Mouse (Mus musculus) heart, postnatal 14 days (tissue): ENCODE measurements around the gene Tead2. TPM values are rescaled to one million over a fixed set of nuclear protein-coding genes. Genes with fewer than 3 reads are reported as not detected.
"Not testable (repeated sequence)": the region's sequence is repeated elsewhere in the genome, so short reads cannot be mapped to it uniquely, and the experiment has no call there.

Experiments
- DNase-seq, 2 experiments: peaks; one replicate each; pipeline ENCODE4 v3.0.0; 2021 to 2022
- intact Hi-C: fragments of 180-260 bp; cut with DNase I; formaldehyde crosslinking; loops from one replicate; pipeline ENCODE4 v1.15.1; 2025
- microRNA-seq, 2 experiments: library from miRNA; unstranded; fragments of <30 nt; microRNA quantifications; one replicate each; pipeline ENCODE4 v1.2.0; 2021 to 2022
- total RNA-seq, 2 experiments: library from RNA; stranded (reverse); gene quantifications; 2 replicates each; pipeline ENCODE4 v1.2.3; 2021

The Tead2 gene
- total RNA-seq, 2 experiments from 2014 or later, result 10.1 to 14.4 TPM

DNA sequence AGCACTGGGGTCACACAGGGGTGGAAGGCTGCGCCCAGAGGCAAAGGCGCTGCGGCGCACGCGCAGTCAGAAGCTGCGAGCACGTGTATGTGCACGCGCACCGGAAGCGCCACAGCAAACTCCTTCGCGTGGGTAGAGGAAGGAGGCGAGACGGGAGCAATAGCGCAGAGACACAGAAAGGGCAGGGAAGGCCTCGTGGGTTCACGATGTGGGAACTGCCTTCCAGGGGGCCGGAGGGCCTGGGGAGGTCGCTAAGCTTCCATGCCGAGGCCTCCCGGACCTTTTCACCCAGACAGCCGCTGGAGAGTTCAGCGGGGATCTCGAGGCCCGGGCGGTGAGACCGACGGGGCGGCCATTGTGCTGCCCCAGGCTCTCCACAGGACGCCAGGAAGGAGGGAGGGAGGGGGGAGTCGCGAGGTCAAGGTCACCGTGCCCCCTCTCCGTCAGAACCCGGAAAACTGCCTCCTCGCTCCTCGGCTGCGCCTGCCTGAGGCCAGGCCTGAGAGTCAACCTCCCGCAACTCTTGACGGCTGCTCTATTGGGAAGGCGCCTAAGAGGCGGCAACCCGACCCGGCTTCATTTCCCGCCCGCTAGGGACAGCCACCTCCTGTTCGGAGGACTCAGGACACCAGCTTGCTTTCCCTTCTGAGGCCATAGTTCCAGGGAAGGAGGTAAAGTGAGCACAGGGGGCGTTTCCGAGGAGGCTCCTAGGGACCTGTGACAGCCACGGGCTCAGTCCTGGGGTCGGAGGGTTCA is 25.3 kb downstream of the Tead2 start, which contains the start of gene Slc6a16:
TSS of gene Slc6a16 (plus strand) at position 453 of the 756 bp plus-strand sequence.
- intact Hi-C loops, result no loop called here
- peak; percentile 43 to 46 for DNase-seq

DNA sequence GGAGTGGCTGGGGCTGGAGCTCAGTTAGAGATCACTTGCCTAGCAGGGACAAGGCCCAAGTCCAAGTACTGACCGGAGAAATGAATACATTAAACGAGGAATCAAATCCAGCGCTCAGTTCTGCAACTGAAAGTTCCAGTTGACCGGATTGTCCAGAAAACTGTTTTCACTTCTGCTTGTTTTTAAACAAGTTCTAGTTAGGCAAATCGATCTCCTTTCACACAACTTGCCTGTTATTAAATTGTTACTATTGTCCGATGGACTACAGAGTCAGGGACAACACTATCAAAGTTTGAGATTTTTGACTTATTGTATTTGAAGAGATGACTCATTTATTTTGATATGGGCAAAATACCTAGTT is 25.8 kb downstream of the Tead2 start:
- intact Hi-C loops, result no loop called here

DNA sequence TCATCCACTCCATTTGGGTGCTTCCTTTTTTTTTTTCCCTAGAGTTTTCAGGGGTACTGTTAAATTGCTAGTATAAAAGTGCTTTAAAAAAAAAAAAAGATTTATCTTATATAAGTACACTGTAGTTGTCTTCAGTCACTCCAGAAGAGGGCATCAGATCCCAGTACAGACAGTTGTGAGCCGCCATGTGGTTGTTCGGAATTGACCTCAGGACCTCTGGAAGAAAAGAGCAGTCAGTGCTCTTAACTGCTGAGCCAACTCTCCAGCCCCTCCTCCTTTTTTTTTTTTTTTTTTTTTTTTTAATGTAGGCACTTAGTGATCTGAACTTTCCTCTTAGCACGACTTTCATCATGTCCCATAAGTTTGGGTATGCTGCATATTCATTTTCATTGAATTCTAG is 32.1 kb downstream of the Tead2 start:
- intact Hi-C loops, result no loop called here
- DNase-seq, result no peak

More for the DNA sequence above, 25.8 kb downstream of the Tead2 start:
- no peak for DNase-seq

DNA sequence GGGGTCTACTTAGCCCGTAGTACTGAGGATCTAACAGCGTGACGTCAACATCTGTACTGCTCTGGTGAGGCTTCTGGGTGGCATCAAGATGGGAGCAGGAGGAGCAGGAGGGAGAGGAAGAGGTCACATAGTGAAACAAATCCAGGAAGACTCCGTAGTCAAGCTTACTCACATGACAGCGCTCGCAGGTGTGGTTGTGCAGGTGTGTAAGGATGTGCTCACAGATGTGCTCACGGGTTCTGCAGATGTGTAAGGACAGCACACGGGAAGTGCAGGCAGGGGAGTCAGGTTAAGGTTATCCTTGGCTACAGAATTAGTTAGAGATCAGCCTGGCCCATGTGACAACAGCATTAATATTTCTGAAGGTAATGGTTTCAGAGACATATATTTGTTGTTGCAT is 38.3 kb downstream of the Tead2 start:
- no peak for DNase-seq
- intact Hi-C loops, result no loop called here

DNA sequence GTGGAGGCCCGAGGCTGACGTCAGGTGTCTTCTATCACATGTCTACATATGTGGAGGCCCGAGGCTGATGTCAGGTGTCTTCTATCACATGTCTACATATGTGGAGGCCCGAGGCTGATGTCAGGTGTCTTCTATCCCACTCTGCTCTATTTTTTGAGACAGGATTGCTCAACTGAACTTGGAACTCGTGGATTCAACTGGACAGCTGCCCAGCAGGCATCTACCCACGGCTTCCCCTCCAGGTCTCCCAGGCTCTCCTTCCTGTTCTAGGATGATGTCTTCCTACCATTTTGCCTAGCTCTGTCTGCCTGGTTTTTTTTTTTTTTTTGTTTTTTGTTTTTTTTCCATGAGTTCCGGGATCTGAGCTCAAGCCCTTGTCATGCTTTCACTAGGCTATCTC is 40.3 kb downstream of the Tead2 start:
- intact Hi-C loops, result not testable (repeated sequence)
- DNase-seq, result peak; percentile 29 to 51

DNA sequence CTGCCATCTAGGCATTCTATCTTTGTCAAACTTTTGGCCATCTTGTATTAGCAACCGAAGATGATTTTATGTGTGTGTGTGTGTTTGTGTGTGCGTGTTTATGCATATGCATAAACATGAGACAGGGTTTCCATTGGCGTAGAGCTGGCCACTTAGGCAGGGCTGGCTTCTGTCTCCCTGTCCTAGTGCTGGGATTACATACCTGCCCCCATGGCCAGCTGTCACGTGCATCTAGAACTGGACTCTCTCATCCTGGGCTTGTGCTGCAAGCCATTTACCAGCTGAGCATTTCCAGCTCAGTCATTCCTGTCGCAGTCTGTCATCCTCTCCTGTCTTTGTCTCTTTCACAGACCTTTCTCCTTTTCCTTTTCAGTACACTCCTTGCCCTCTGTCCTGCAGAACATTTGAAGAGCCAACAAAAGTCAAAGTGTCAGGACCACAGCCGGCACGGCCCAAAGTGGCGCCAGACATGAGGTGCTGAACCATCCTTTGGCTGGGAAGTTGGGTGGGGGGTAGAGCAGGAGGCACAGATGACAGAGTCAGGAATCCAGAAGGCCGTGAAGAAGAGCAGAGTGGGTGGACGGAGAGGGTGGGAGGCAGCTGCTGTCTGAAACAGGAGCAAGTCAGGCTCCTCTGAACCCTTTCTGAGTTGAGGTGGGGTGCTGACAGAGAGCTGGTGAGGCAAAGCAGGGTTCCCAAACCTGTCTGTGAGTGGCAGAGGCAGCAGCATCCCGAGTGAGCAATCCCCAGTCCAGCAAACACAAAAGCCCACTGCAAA is 41.7 kb downstream of the Tead2 start:
- DNase-seq, result no peak
- intact Hi-C loops, result no loop called here

DNA sequence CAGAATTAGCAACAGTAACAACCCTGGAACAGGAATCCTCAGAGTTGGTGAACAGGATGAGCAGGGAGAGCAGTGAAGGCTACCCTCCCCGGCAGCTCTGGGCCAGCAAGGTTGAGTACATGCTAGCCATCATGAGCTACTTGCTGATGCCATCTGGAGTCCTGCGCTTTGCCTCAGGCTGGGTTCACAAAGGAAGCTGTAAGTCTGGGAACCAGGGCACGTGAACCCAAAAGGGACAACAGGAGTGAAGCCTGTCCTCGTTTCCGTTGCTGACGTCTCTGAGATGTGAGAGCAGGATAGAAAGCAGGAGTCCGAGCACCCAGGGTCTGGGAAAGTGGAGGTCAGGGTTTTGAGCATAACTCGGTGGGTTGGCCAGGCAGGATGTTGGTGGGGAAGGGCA is 43.7 kb downstream of the Tead2 start:
- intact Hi-C loops, result no loop called here
- DNase-seq, result no peak

DNA sequence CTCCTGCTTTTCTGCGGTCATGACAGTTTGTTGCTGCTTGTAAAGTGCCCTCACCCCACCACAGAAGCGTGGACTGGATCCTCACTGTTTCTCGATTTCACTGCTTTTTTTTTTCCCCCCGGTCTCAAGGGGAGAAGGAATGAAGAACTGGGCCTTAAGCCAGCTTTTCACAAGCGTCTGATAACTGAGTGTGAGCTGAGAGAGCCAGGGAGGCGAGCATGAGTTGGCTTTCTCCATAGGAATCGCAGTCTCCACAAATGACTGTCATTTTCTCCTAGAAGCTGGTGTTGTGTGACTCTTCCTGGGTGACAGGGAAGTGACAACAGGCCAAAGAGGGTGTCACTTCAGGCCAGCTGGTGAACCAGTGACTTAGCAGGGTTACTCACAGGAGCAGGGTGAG is 46.7 kb downstream of the Tead2 start:
- peak in 1 of 2 experiments; percentile 20 for DNase-seq
- intact Hi-C loops, result no loop called here

DNA sequence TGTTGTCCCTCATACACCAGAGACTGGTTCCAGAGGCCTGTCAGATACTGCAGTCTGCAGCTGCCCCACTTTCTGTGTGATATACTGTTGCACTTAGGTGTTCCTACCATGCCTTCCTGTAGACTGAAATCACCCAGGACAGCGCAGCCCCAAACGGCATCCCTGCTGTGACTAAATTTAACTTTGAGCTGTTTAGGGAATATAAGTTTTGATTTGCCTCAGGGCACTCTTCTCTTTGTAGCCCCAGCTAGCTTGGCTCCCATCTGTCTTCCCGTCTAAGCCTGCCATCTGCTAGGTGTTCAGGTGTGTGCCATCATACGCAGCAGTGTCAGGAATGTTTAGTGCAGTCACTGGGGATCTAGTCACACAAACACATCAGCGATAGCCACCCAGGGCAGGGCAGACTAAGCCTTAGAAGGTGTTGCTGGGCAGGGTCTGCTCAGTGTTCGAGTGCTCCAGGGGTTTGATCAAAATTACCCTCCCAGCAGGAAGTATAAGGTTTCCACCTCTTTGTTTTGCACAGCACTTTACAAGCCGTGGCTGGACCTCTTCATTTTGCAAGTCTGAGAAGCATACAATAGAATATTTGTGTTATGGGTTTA is 47.6 kb downstream of the Tead2 start:
- intact Hi-C loops, result no loop called here
- DNase-seq, result no peak

DNA sequence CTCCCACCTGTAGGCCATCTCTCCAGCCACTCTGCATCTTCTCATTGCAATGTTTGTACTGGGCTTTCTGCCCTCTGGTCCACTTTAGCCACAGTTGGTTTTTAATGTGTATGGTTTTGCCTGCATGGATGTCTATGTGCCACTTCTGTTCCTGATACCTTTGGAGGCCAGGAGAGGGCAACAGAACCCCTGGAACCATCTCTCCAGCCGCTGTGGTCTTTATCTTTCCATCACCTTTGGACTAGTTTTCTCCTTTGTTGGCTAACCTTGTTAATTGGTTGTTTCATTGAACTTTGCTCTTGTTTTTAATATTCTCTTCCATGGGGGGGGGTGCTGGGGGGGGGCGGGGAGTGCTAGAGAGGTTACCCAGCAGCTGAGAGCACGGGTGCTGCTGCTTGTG is 48.8 kb downstream of the Tead2 start:
- intact Hi-C loops, result no loop called here
- DNase-seq, result no peak

DNA sequence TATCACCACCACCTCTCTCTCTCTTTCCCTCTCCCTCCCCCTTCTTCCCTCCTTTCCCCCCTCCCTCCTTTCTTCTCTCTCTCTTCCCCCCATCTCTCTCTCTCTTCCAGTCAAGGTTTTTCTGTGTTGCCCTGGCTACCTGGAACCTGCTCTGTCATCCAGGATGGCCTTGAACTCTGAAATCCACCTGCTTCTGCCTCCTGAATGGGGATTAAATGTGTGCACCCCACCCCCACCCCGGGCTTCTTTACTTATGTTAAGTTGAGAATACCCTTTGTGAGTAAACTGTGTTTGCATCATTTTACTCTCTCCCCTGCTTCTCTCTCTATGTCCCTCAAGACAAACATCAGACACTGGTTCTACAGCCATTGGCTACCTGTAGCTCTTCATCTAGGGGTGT is 50.0 kb downstream of the Tead2 start:
- intact Hi-C loops, result no loop called here
- no peak for DNase-seq

DNA sequence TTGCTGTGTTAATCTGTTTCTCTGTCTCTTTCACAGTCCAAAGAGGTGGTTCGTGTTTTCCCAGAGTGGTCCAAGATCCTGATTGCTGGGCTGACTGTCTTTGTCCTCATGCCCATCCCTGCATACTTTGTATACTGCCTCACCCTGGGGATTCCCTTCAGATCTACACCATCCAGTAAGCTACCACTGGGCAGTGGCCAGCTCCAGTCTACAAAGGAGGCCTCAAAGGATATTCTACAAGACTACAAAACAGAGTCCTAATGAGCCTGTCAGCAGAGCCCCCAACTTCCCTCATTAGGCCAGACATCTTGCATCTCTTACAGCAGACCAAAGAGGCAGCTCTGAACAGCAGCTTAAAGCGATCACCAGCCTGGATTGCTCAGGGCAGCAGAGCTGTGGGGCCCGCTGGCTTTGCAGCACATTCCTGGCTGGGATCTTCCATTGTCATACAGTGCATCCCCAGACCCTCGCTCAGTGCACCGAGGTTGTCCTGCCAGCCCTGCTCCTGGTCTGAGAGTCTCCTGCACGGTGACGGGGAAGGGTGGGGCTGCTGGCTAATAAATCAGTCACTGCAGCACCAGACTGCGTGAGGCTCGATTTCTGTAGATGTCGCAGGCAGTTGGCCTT is 57.3 kb downstream of the Tead2 start:
- DNase-seq, result no peak
- intact Hi-C loops, result no loop called here

DNA sequence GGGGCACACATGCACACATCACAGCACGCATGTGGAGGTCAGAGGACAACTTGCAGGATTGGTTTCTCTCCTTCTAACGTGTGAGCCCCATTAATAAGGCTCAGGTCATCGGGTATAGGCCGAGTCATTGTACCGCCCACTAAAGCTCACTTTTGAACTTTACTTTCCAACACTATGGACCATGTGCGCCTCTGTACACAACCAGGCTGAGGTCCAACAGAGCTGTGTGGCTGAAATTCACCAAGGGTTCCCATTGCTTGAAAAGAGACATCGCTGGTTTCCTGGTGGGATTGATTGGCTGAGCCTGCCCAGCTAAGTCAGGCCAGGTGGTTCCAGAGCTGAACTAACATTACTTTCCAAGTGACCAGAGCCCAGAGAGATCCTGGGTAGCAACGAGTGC is 58.1 kb downstream of the Tead2 start:
- no peak for DNase-seq
- intact Hi-C loops, result no loop called here

DNA sequence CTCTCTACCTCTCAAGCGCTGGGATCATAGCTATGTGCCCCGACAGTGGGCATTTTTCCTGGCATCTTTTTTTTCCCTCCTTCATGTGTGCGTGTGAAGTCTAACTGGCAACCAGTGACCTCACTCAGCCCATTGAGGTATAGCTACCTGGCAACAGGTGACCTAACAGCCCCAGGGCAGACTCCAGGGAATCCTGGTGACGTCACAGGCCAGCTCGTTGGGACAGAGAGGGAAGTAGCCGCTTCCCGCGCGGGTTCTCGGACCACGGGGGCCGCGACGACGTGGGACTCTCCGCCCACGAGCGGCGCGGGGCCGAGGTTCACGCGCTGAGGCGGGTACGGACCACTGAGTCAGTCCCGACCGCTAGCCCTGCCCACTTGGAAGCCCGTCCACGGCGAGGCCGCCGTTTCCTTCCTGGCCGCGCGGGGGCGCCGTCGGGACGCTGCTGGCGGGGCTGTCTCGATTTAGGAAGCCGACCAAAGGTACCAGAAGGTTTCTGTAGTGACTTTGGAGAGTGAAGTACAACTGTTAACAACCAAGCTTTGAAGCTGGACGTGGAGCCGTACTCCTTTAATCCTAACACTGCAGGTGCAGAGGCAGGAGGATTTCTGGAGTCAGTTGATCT is 61.7 kb downstream of the Tead2 start, which contains the start of gene Slc6a21:
TSS of gene Slc6a21 (plus strand) at position 378 of the 625 bp plus-strand sequence.
- intact Hi-C loops, result no loop called here
- DNase-seq, result peak; percentile 78 to 88

Small RNA genes within 50 kb of the gene (microRNA-seq; reads per million reads assigned to microRNA genes)
- 0 to 3.0 reads per million in 2 experiments for gene Mir7055

Other genes with a start within 250 kb of the Tead2 start
- 1 to 10 TPM; 3.1 to 3.5 TPM for gene Cpt1c, start 240.9 kb upstream of the Tead2 start, total RNA-seq
- 100 to 1,000 TPM; 119 to 128 TPM for gene Prmt1, start 229.2 kb upstream of the Tead2 start, total RNA-seq
- 10 to 100 TPM; 36.5 to 40.2 TPM for gene Irf3, start 218.1 kb upstream of the Tead2 start, total RNA-seq
- 10 to 100 TPM; 10.4 to 12.3 TPM for gene Bcl2l12, start 217.0 kb upstream of the Tead2 start, total RNA-seq
- gene Scaf1, start 199.4 kb upstream of the Tead2 start, total RNA-seq, result 10 to 100 TPM; 53.8 to 56.1 TPM
- 10 to 100 TPM; 60.7 to 62.8 TPM for gene Rras, start 197.8 kb upstream of the Tead2 start, total RNA-seq
- gene Prr12, start 162.9 kb upstream of the Tead2 start, total RNA-seq, result 10 to 100 TPM; 27.2 to 28.3 TPM
- 10 to 100 TPM; 27.7 to 33.7 TPM for gene Nosip, start 153.3 kb upstream of the Tead2 start, total RNA-seq
- 10 to 100 TPM; 11.1 to 11.4 TPM for gene Prrg2, start 153.1 kb upstream of the Tead2 start, total RNA-seq
- gene Rcn3, start 123.5 kb upstream of the Tead2 start, total RNA-seq, result 10 to 100 TPM; 46.0 to 53.7 TPM
- 10 to 100 TPM; 72.0 to 76.7 TPM for gene Fcgrt, start 111.9 kb upstream of the Tead2 start, total RNA-seq
- gene Rps11, start 91.3 kb upstream of the Tead2 start, total RNA-seq, result 100 to 1,000 TPM; 582 to 636 TPM
- gene Rpl13a, start 87.0 kb upstream of the Tead2 start, total RNA-seq, result 100 to 1,000 TPM; 573 to 686 TPM
- gene Gm45713, start 79.5 kb upstream of the Tead2 start, total RNA-seq, result under 1 TPM in 1 of 2 experiments, not detected in 1; 0.45 TPM
- gene Flt3l, start 79.3 kb upstream of the Tead2 start, total RNA-seq, result 1 to 10 TPM; 4.3 to 5.8 TPM
- 10 to 100 TPM; 27.7 to 31.2 TPM for gene Pih1d1, start 61.5 kb upstream of the Tead2 start, total RNA-seq
- 10 to 100 TPM; 20.3 to 27.3 TPM for gene Aldh16a1, start 61.2 kb upstream of the Tead2 start, total RNA-seq
- gene Slc17a7, start 51.8 kb upstream of the Tead2 start, total RNA-seq, result 10 to 100 TPM in 1 of 2 experiments, 1 to 10 TPM in 1; 8.1 to 11.5 TPM
- not detected for gene Gfy, start 36.2 kb upstream of the Tead2 start, total RNA-seq
- not detected for gene Pth2, start 34.8 kb upstream of the Tead2 start, total RNA-seq
- gene Ccdc155, start 10.9 kb upstream of the Tead2 start, total RNA-seq, result not detected
- gene Dkkl1, start 3.6 kb upstream of the Tead2 start, total RNA-seq, result not detected
- gene Cd37, start 23.4 kb downstream of the Tead2 start, total RNA-seq, result 1 to 10 TPM; 3.8 to 5.5 TPM
- not detected for gene Slc6a16, start 25.3 kb downstream of the Tead2 start, total RNA-seq
- not detected for gene Slc6a21, start 61.8 kb downstream of the Tead2 start, total RNA-seq
- 10 to 100 TPM; 20.8 to 22.3 TPM for gene Trpm4, start 118.0 kb downstream of the Tead2 start, total RNA-seq
- 100 to 1,000 TPM; 516 to 539 TPM for gene Hrc, start 119.5 kb downstream of the Tead2 start, total RNA-seq
- under 1 TPM; 0.22 to 0.29 TPM for gene Ppfia3, start 151.3 kb downstream of the Tead2 start, total RNA-seq
- gene Lin7b, start 154.8 kb downstream of the Tead2 start, total RNA-seq, result under 1 TPM; 0.90 to 0.96 TPM
- 100 to 1,000 TPM; 126 to 138 TPM for gene Snrnp70, start 180.0 kb downstream of the Tead2 start, total RNA-seq
- gene Kcna7, start 189.9 kb downstream of the Tead2 start, total RNA-seq, result 1 to 10 TPM; 1.5 to 1.7 TPM
- gene Ntf5, start 197.9 kb downstream of the Tead2 start, total RNA-seq, result under 1 TPM in 1 of 2 experiments, not detected in 1; 0.14 TPM
- not detected for gene Lhb, start 205.1 kb downstream of the Tead2 start, total RNA-seq
- gene Gys1, start 219.1 kb downstream of the Tead2 start, total RNA-seq, result 10 to 100 TPM; 86.1 to 90.2 TPM
- 10 to 100 TPM; 25.3 to 26.3 TPM for gene Ruvbl2, start 222.3 kb downstream of the Tead2 start, total RNA-seq
- 100 to 1,000 TPM; 231 to 265 TPM for gene Ftl1, start 244.1 kb downstream of the Tead2 start, total RNA-seq